ENCODE assay signal across 11 mouse cellular contexts in genomic region chr10:36729361-36730098, GRCm38 (mm10).
A peak's percentile ranks its signal among the peaks of the same experiment; 100 is the strongest.
DNase-seq lines count a peak whose midpoint lies in the region; ATAC-seq and TF ChIP-seq lines count a peak whose summit lies in the region.
"Had no signal": no experiment of that assay in that cellular context is flagged by ENCODE, and none has a peak within 500 bp of the region (broad histone marks: within the 10 kb centered on the region; RNA-seq: fewer than 3 reads in every experiment).

No protein-coding gene starts in this region.

- peak in 1 of 2 experiments; percentile 17; a peak in 1 of 4 replicates for TF ChIP-seq CTCF in CH12.LX (conservative IDR thresholded peaks at IDR 0.05 in 1 of 2, IDR thresholded peaks at IDR 0.05 in 1 of 2; ENCODE audit: low read depth in 2 of 2, low read length in 2 of 2)

- no peaks in the 10 kb centered on the region for H3K27me3 ChIP-seq in CH12.LX (replicated peaks)
- H3K27me3 ChIP-seq in embryonic facial prominence, embryonic 14.5 days (replicated peaks; ENCODE audit: control insufficient read depth, insufficient read depth, low read length): no peaks in the 10 kb centered on the region
- H3K27me3 ChIP-seq in hindbrain, embryonic 16.5 days (replicated peaks; ENCODE audit: control insufficient read depth, insufficient read depth, low read length): no peaks in the 10 kb centered on the region
- H3K27me3 ChIP-seq: limb, embryonic 12.5 days had no signal

- H3K9me3 ChIP-seq in CH12.LX (replicated peaks; ENCODE audit: low read length): no peaks in the 10 kb centered on the region
- H3K9me3 ChIP-seq in embryonic facial prominence, embryonic 14.5 days (ENCODE audit: control insufficient read depth, low read length): no peaks in the 10 kb centered on the region
- H3K9me3 ChIP-seq in hindbrain, embryonic 16.5 days (ENCODE audit: control insufficient read depth, low read length): no peaks in the 10 kb centered on the region
- H3K9me3 ChIP-seq: limb, embryonic 12.5 days had no signal

- H3K79me2 ChIP-seq in CH12.LX (replicated peaks; ENCODE audit: control insufficient read depth, extremely low read depth, insufficient read depth, poor library complexity, severe bottlenecking): no peaks in the 10 kb centered on the region

- TF ChIP-seq POLR2A in CH12.LX (IDR thresholded peaks at IDR 0.05; ENCODE audit: low read depth, low read length): peak; percentile 40; the same call in 1 of the 2 replicates

- TF ChIP-seq EP300 in CH12.LX (IDR thresholded peaks at IDR 0.05; ENCODE audit: low read length): 0 out of 2 replicates have a peak, but pooled peaks have one; percentile 4

- peak overlapping the region; percentile 43; the same call in 1 of the 2 replicates for H3K9ac ChIP-seq in CH12.LX (ENCODE audit: insufficient read depth, low read depth)
- H3K9ac ChIP-seq in embryonic facial prominence, embryonic 14.5 days (ENCODE audit: low read depth, low read length): no peak overlapping the region
- H3K9ac ChIP-seq in hindbrain, embryonic 16.5 days (ENCODE audit: low read depth, low read length): no peak overlapping the region
- H3K9ac ChIP-seq: limb, embryonic 12.5 days had no signal

- ATAC-seq in embryonic facial prominence, embryonic 14.5 days (ENCODE audit: low read depth): peak; percentile 88
- ATAC-seq in hindbrain, embryonic 16.5 days: peak; percentile 81

- dilution Hi-C loops in CH12.LX (cut with MboI; ENCODE audit: extremely low pct_ligation_motif_present, extremely low pct_unique_long_range_greater_than_20kb, low sequenced_read_pairs): no loop called here

- H3K4me2 ChIP-seq in CH12.LX (ENCODE audit: insufficient read depth, low read depth, poor library complexity, severe bottlenecking): peak overlapping the region; percentile 80
- H3K4me2 ChIP-seq in embryonic facial prominence, embryonic 14.5 days (ENCODE audit: low read depth, low read length): no peak overlapping the region
- peak overlapping the region; percentile 14; the same call in 1 of the 2 replicates for H3K4me2 ChIP-seq in hindbrain, embryonic 16.5 days (ENCODE audit: low read length)
- H3K4me2 ChIP-seq: limb, embryonic 12.5 days had no signal

- 48% methylated on average over 13 of the region's 13 CpGs for WGBS in embryonic facial prominence, embryonic 14.5 days
- WGBS in hindbrain, embryonic 16.5 days: 31% methylated on average over 13 of the region's 13 CpGs

- H3K36me3 ChIP-seq in CH12.LX (replicated peaks in 1 of 2; ENCODE audit: control insufficient read depth in 1 of 2, insufficient read depth in 1 of 2, low read length in 1 of 2): no peaks in the 10 kb centered on the region
- H3K36me3 ChIP-seq in embryonic facial prominence, embryonic 14.5 days (ENCODE audit: control insufficient read depth, insufficient read depth, low read length): no peaks in the 10 kb centered on the region
- H3K36me3 ChIP-seq in hindbrain, embryonic 16.5 days (ENCODE audit: control insufficient read depth, insufficient read depth, low read length): no peaks in the 10 kb centered on the region
- H3K36me3 ChIP-seq: limb, embryonic 12.5 days had no signal

- in situ Hi-C loops in CH12.LX (cut with MboI; ENCODE audit: low pct_ligation_motif_present, low pct_unique_long_range_greater_than_20kb, low sequenced_read_pairs): no loop called here

- peak overlapping the region; percentile 2 to 44 (median 27) for H3K4me3 ChIP-seq in CH12.LX (replicated peaks in 1 of 3; ENCODE audit: low read depth in 2 of 3, low read length in 2 of 3, poor library complexity in 1 of 3)
- H3K4me3 ChIP-seq in embryonic facial prominence, embryonic 14.5 days (ENCODE audit: low read depth, low read length): no peak overlapping the region
- H3K4me3 ChIP-seq in hindbrain, embryonic 16.5 days (ENCODE audit: low read length): no peak overlapping the region
- H3K4me3 ChIP-seq: limb, embryonic 12.5 days had no signal

- TF ChIP-seq RAD21 in CH12.LX (IDR thresholded peaks at IDR 0.05; ENCODE audit: low read depth, low read length): peak; percentile 31

- peak overlapping the region; percentile 40; the same call in 1 of the 2 replicates for H3K27ac ChIP-seq in CH12.LX (ENCODE audit: insufficient read depth, low read depth)
- H3K27ac ChIP-seq in embryonic facial prominence, embryonic 14.5 days (replicated peaks; ENCODE audit: low read depth, low read length): no peak overlapping the region
- peak overlapping the region; percentile 57 for H3K27ac ChIP-seq in hindbrain, embryonic 16.5 days (ENCODE audit: low read depth, low read length)
- H3K27ac ChIP-seq: limb, embryonic 12.5 days had no signal

- peaks cover 5 to 30% of the 10 kb centered on the region in 2 experiments for H3K4me1 ChIP-seq in CH12.LX (ENCODE audit: control insufficient read depth in 1 of 2, insufficient read depth in 2 of 2)
- 0 out of 2 replicates have a peak, but pooled peaks cover 4% of the 10 kb centered on the region for H3K4me1 ChIP-seq in embryonic facial prominence, embryonic 14.5 days (ENCODE audit: control insufficient read depth, insufficient read depth, low read length)
- H3K4me1 ChIP-seq in hindbrain, embryonic 16.5 days (ENCODE audit: control insufficient read depth, insufficient read depth, low read depth, low read length): no peaks in the 10 kb centered on the region
- H3K4me1 ChIP-seq: limb, embryonic 12.5 days had no signal

- DNase-seq in CH12.LX (ENCODE audit: extremely low read depth): peak; percentile 85
- DNase-seq in cerebellum, adult 11-12 months: peak; percentile 14
- DNase-seq in embryonic facial prominence, embryonic 14.5 days (ENCODE audit: low spot score): peak; percentile 37
- DNase-seq in right cerebral cortex, postnatal 4 days: no peak
- DNase-seq in lung, postnatal 25 days (ENCODE audit: low spot score): no peak
- no peak for DNase-seq in heart, adult 18-20 months
- no peak for DNase-seq in gastrocnemius, postnatal 10 days
- DNase-seq: kidney, postnatal 25 days; lung, postnatal 10 days had no signal

TF ChIP-seq in CH12.LX, 34 proteins besides CTCF, POLR2A, EP300 and RAD21:
- TF ChIP-seq BHLHE40 (IDR thresholded peaks at IDR 0.05; ENCODE audit: low read depth, low read length) (peak; percentile 49), USF2 (conservative IDR thresholded peaks at IDR 0.05; ENCODE audit: low read depth, low read length) (no peak), MYC (IDR thresholded peaks at IDR 0.05; ENCODE audit: low read depth, low read length) (peak; percentile 51; the same call in 1 of the 2 replicates), TBP (conservative IDR thresholded peaks at IDR 0.05; ENCODE audit: low read depth, low read length) (0 out of 2 replicates have a peak, but pooled peaks have one; percentile 12), ZKSCAN1 (IDR thresholded peaks at IDR 0.05; ENCODE audit: borderline replicate concordance, low read depth, low read length) (peak; percentile 65), POLR2AphosphoS2 (IDR thresholded peaks at IDR 0.05; ENCODE audit: low read depth, low read length) (no peak), MXI1 (IDR thresholded peaks at IDR 0.05; ENCODE audit: low read depth, low read length) (peak; percentile 44; the same call in 1 of the 2 replicates), SMC3 (IDR thresholded peaks at IDR 0.05; ENCODE audit: low read depth, low read length) (no peak), SIN3A (IDR thresholded peaks at IDR 0.05; ENCODE audit: low read length) (peak; percentile 54; the same call in 1 of the 2 replicates), CHD1 (IDR thresholded peaks at IDR 0.05; ENCODE audit: low read depth, low read length) (peak; percentile 82; the same call in 1 of the 2 replicates), MAFK (IDR thresholded peaks at IDR 0.05; ENCODE audit: insufficient replicate concordance, low read length) (0 out of 2 replicates have a peak, but pooled peaks have one; percentile 9), ETS1 (conservative IDR thresholded peaks at IDR 0.05; ENCODE audit: low read depth, low read length) (peak; percentile 45)
TF ChIP-seq in CH12.LX: peak in this region for 9.

Comparison
In these comparisons a context has a peak if more than half of its experiments do, and no peak if none do; other contexts are left out.
1. DNase-seq: peak in CH12.LX (single experiment), cerebellum, adult 11-12 months (single experiment) and embryonic facial prominence, embryonic 14.5 days (single experiment); none in right cerebral cortex, postnatal 4 days (single experiment), lung, postnatal 25 days (single experiment), heart, adult 18-20 months (0 of 2) and gastrocnemius, postnatal 10 days (single experiment).
2. H3K4me3 ChIP-seq: peak in CH12.LX (3 of 3); none in embryonic facial prominence, embryonic 14.5 days (single experiment) and hindbrain, embryonic 16.5 days (single experiment).